Mouse (Mus musculus) liver, embryonic 14.5 days (tissue): Measurements from ENCODE around the gene Pik3ap1. TPM values are rescaled to one million over a fixed set of nuclear protein-coding genes. Genes with fewer than 3 reads are reported as not detected.

ENCODE experiments used
- ATAC-seq: fragments of 200-750 bp; cut with Nextera tagmentation; 2 replicates; pipeline ENCODE4 v1.8.0; 2017; ENCODE audit warnings: moderate number of reproducible peaks, mild to moderate bottlenecking, moderate library complexity; ENCODE audit not compliant: insufficient read depth
- DNase-seq, 3 experiments: peaks; one replicate each; pipeline ENCODE4 v3.0.0-alpha.2; 2012 to 2013; ENCODE audit warnings: low read depth in 3 of 3, low spot score in 3 of 3
- H3K27ac ChIP-seq: fragments of 300-500 bp; sonication (generic); 2 replicates; pipeline ENCODE4 v1.5.1; 2014; ENCODE audit warnings: moderate library complexity, mild to moderate bottlenecking, control low read depth, inconsistent platforms
- H3K27me3 ChIP-seq: fragments of 300-500 bp; sonication (generic); 2 replicates; pipeline ENCODE4 v1.6.1; 2014; ENCODE audit warnings: mild to moderate bottlenecking, low read length, moderate library complexity; ENCODE audit not compliant: control insufficient read depth, insufficient read depth
- H3K36me3 ChIP-seq: fragments of 300-500 bp; sonication (generic); replicated peaks from 2 replicates; pipeline ENCODE4 v1.6.1; 2014; ENCODE audit warnings: low read depth; ENCODE audit not compliant: control insufficient read depth, insufficient read depth
- H3K4me1 ChIP-seq, 2 experiments: fragments of 200-500 bp in 1 of 2; fragments of 300-500 bp in 1 of 2; sonication (generic) in 1 of 2; replicated peaks; 2 replicates each; pipeline ENCODE4 v1.6.1; 2012 to 2014; ENCODE audit warnings: antibody characterized with exemption in 1 of 2, inconsistent platforms in 1 of 2, low read length in 1 of 2; ENCODE audit not compliant: control insufficient read depth in 2 of 2, insufficient read depth in 2 of 2
- H3K4me2 ChIP-seq: fragments of 300-500 bp; sonication (generic); 2 replicates; pipeline ENCODE4 v1.6.1; 2014; ENCODE audit warnings: low read depth, mild to moderate bottlenecking, control low read depth, moderate library complexity
- H3K4me3 ChIP-seq, 2 experiments: fragments of 200-500 bp in 1 of 2; fragments of 300-500 bp in 1 of 2; sonication (generic) in 1 of 2; 2 replicates each; pipeline ENCODE4 v1.5.1; 2012 to 2014; ENCODE audit warnings: low read depth in 2 of 2, low read length in 2 of 2, mild to moderate bottlenecking in 2 of 2, control low read depth in 1 of 2, inconsistent platforms in 1 of 2, moderate library complexity in 1 of 2; ENCODE audit not compliant: insufficient read depth in 1 of 2
- H3K9ac ChIP-seq: fragments of 300-500 bp; sonication (generic); replicated peaks from 2 replicates; pipeline ENCODE4 v1.6.1; 2014; ENCODE audit warnings: mild to moderate bottlenecking, control low read depth, moderate library complexity
- H3K9me3 ChIP-seq: fragments of 300-500 bp; sonication (generic); 2 replicates; pipeline ENCODE4 v1.6.1; 2016; ENCODE audit warnings: low read length, mixed read lengths; ENCODE audit not compliant: control insufficient read depth
- CTCF ChIP-seq: IDR thresholded peaks from 2 replicates; pipeline ENCODE4 v1.5.1; 2016; ENCODE audit warnings: antibody characterized with exemption, low read depth, control low read depth
- EP300 ChIP-seq: IDR thresholded peaks from 2 replicates; pipeline ENCODE4 v1.6.1; 2016; ENCODE audit warnings: antibody characterized with exemption, low read depth
- WGBS: fragments of 180-500 bp; shearing (Covaris S2); extraction: QIAGEN DNeasy Blood & Tissue Kit; methylation state at CpG from one replicate; pipeline ENCODE4 v1.1.7; 2014; ENCODE audit not compliant: insufficient replicate concordance; 5-methylcytosine and 5-hydroxymethylcytosine counted together
- polyA plus RNA-seq, 2 experiments: library from polyadenylated mRNA; depleted of rRNA in 1 of 2; stranded (reverse) in 1 of 2; unstranded in 1 of 2; fragments of >200 nt; fragmentation: Nextera tagmentation in 1 of 2; extraction: Ambion mirVana in 1 of 2; gene quantifications; 2 replicates each; pipeline versions ENCODE4 v1.2.1 to v1.2.3; 2012 to 2014

The Pik3ap1 gene
- polyA plus RNA-seq, 2 experiments = 3.8 to 4.9 TPM

DNA sequence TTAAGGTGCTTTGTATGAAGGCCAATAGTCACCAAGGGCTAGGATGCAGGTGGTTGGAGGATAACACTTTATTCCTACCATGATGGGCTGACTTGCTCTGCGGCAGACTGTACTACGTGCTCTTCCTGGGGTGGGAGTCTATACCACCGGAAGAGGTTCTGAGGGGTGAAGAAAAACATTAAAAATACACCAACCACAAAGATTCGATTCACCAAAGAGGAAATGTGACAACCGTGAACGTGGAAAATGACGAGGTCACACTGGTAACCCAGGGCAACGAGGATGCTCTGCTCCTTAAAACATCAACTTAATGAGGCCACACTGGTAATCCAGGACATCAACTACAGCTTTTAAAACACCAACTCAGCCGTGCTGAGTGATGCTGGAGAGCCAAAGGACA lies 56.2 kb downstream of the Pik3ap1 start:
- no peaks in the 10 kb centered on the region for H3K9me3 ChIP-seq
- no peak overlapping the region for H3K4me2 ChIP-seq
- H3K4me1 ChIP-seq = no peaks in the 10 kb centered on the region
- ATAC-seq = no peak
- 54% methylated on average over 9 of the region's 9 CpGs for WGBS
- DNase-seq = no peak
- H3K4me3 ChIP-seq = no peak overlapping the region
- no peak overlapping the region for H3K27ac ChIP-seq
- no peaks in the 10 kb centered on the region for H3K27me3 ChIP-seq
- H3K36me3 ChIP-seq = no peaks in the 10 kb centered on the region
- no peak for TF ChIP-seq EP300
- TF ChIP-seq CTCF = no peak
- no peak overlapping the region for H3K9ac ChIP-seq

DNA sequence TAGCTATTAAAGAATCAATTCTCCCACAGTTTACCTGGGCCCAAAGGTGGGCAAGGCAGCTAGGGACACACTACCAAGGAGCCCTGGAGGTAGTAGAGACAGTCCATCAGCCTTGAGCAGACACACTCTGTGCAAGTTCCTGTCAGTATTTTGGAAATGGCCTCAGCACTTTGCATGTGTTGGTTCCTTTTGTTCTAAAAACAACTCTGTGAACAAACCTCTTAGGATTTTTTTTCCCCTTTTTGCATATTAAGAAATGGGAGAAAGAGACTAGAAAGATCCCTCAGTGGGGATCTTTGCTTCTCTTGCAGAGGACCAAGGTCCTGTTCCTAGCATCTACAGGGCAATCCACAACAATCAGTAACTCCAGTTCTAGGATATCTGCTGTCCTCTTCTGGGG lies 61.1 kb downstream of the Pik3ap1 start:
- H3K4me1 ChIP-seq = peaks cover 0 to 4% of the 10 kb centered on the region in 2 experiments; a peak in 2 of 4 replicates
- no peak overlapping the region for H3K27ac ChIP-seq
- no peaks in the 10 kb centered on the region for H3K36me3 ChIP-seq
- no peak for ATAC-seq
- no peak for TF ChIP-seq CTCF
- TF ChIP-seq EP300 = no peak
- H3K4me3 ChIP-seq = no peak overlapping the region
- DNase-seq = no peak
- no peak overlapping the region for H3K4me2 ChIP-seq
- H3K9ac ChIP-seq = no peak overlapping the region
- no peaks in the 10 kb centered on the region for H3K27me3 ChIP-seq
- H3K9me3 ChIP-seq = no peaks in the 10 kb centered on the region

DNA sequence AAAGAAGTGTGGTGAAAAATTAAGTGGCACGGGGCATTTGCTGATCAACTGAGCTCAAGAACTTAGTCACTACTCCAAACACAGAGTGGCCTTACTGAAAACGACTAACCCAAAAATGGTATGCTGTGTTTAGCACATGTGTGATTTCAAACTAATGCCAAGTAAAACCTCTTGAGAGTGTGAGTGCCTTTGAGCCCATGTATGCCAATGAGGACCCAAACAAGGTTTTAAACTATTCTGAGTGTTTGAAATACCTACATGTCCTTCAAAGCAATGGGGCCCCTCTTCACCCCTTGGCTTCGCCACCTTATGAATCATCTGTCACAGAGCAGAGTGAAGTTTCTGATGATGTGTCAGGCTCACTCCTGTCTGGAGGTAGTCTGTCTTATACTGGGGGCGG lies 61.8 kb downstream of the Pik3ap1 start:
- Histone ChIP-seq H3K27ac (no peak overlapping the region), H3K9me3 (no peaks in the 10 kb centered on the region), H3K36me3 (no peaks in the 10 kb centered on the region), H3K4me2 (no peak overlapping the region), H3K4me1 (peaks cover 0 to 4% of the 10 kb centered on the region in 2 experiments; a peak in 2 of 4 replicates), H3K9ac (no peak overlapping the region), H3K4me3 (no peak overlapping the region), H3K27me3 (no peaks in the 10 kb centered on the region)
- TF ChIP-seq EP300 (no peak), CTCF (no peak)
- no peak for DNase-seq
- ATAC-seq = no peak
- 57% methylated on average over 4 of the region's 4 CpGs for WGBS

DNA sequence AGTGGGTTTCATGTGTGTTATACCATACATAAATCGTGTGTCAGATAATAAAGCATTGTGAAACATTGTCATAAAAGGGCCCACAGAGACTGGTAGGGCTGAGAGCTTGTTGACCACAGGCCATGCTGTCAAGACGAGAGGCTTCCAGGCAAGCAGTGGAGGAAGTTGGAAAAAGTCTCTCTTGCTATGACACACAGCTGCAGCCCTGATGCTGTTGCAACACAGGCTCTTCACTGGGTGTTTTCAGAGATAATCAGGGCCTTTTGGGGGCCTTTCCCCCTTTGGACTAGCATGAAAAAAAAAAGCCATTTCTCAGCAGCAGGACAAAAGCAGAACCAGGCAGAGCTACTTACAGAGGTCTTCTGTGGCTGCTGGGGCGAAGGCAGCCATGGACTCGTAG lies 63.8 kb downstream of the Pik3ap1 start:
- 33% methylated on average over 4 of the region's 4 CpGs for WGBS
- TF ChIP-seq EP300 = no peak
- TF ChIP-seq CTCF = no peak
- no peaks in the 10 kb centered on the region for H3K27me3 ChIP-seq
- no peak for DNase-seq
- peaks cover 0 to 4% of the 10 kb centered on the region in 2 experiments; a peak in 2 of 4 replicates for H3K4me1 ChIP-seq
- no peak overlapping the region for H3K27ac ChIP-seq
- H3K4me2 ChIP-seq = no peak overlapping the region
- no peak overlapping the region for H3K4me3 ChIP-seq
- no peak overlapping the region for H3K9ac ChIP-seq
- H3K36me3 ChIP-seq = no peaks in the 10 kb centered on the region
- ATAC-seq = 0 out of 2 replicates have a peak, but pooled peaks have one; percentile 18
- no peaks in the 10 kb centered on the region for H3K9me3 ChIP-seq

DNA sequence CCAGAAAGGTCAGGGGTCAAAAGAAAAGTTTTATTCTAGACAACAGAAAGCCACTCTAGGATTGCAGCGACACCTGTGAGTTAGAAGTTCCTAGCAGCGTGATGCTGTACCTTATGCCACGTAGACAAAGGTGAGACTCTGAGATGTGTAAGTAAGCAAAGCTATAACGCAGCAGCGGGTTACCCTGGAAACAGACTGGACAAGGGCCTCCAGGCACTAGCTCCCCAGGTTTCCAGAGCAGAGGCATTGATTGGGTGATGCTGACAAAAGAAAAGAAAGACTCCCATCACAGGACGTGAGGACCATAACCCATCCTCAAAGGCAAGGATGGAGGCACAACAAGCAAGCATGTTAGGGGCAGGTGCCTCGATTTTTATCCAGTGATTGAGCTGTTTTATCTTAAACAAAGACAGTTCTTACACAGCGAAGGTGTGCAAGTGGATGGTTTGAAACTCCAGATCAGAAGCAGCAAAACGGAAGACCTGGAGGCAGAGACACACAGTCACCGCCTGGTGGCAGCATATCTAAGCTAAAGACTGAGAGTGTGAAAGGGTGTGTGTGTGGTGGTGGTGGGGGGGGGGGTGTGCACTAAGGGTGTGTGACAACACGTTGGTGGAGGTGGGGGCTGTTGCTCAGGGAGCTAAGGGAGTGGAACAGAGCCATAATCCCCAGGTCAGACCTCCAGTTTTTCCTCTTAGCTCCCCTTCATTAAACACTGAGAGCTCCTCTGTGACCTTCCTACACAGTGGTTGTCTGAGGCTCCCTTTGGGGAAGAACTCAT lies 67.4 kb downstream of the Pik3ap1 start:
- TF ChIP-seq CTCF (peak; percentile 71), EP300 (no peak)
- Histone ChIP-seq H3K4me2 (no peak overlapping the region), H3K27me3 (no peaks in the 10 kb centered on the region), H3K36me3 (no peaks in the 10 kb centered on the region), H3K4me3 (no peak overlapping the region), H3K9ac (no peak overlapping the region), H3K4me1 (peaks cover 0 to 4% of the 10 kb centered on the region in 2 experiments; a peak in 2 of 4 replicates), H3K9me3 (no peaks in the 10 kb centered on the region), H3K27ac (no peak overlapping the region)
- WGBS = 43% methylated on average over 11 of the region's 11 CpGs
- no peak for DNase-seq
- ATAC-seq = no peak
